In genomic region chr7:12943488-12943887, GRCm38 (mm10) we compare ENCODE assay signal across 10 mouse cellular contexts. TPM values are rescaled to one million over a fixed set of nuclear protein-coding genes. Genes with fewer than 3 reads are reported as not detected.
A peak's percentile ranks its signal among the peaks of the same experiment; 100 is the strongest.
DNase-seq lines count a peak whose midpoint lies in the region; ATAC-seq and TF ChIP-seq lines count a peak whose summit lies in the region.
"Had no signal": no experiment of that assay in that cellular context is flagged by ENCODE, and none has a peak within 500 bp of the region (broad histone marks: within the 10 kb centered on the region; RNA-seq: fewer than 3 reads in every experiment).

No protein-coding gene starts in this region.

- no peak overlapping the region for H3K4me2 ChIP-seq in liver, embryonic 14.5 days (ENCODE audit: low read depth)
- H3K4me2 ChIP-seq: kidney, embryonic 15.5 days; lung, embryonic 15.5 days had no signal

- TF ChIP-seq EP300 in liver, embryonic 14.5 days (IDR thresholded peaks at IDR 0.05; ENCODE audit: low read depth) = no peak

- H3K9me3 ChIP-seq in liver, embryonic 14.5 days (ENCODE audit: control insufficient read depth, low read length) = no peaks in the 10 kb centered on the region
- H3K9me3 ChIP-seq: kidney, embryonic 15.5 days; lung, embryonic 15.5 days had no signal

- intact Hi-C loops in left cerebral cortex, adult 2 months (cut with DNase I) = no loop called here
- intact Hi-C loops in left cerebral cortex, postnatal 10 days (cut with DNase I) = no loop called here
- intact Hi-C loops in left cerebral cortex, postnatal 36 days (cut with DNase I) = no loop called here

- no peaks in the 10 kb centered on the region for H3K36me3 ChIP-seq in liver, embryonic 14.5 days (replicated peaks; ENCODE audit: control insufficient read depth, insufficient read depth, low read depth)
- H3K36me3 ChIP-seq: kidney, embryonic 15.5 days; lung, embryonic 15.5 days had no signal

- peak; percentile 33 for TF ChIP-seq CTCF in left cerebral cortex, adult 2 months (IDR thresholded peaks at IDR 0.05)
- TF ChIP-seq CTCF in Patski (IDR thresholded peaks at IDR 0.05) = peak; percentile 56
- peak; percentile 53 for TF ChIP-seq CTCF in liver, embryonic 14.5 days (IDR thresholded peaks at IDR 0.05; ENCODE audit: low read depth)

- no peak overlapping the region for H3K27ac ChIP-seq in left cerebral cortex, adult 2 months
- H3K27ac ChIP-seq in liver, embryonic 14.5 days = no peak overlapping the region
- H3K27ac ChIP-seq: kidney, embryonic 15.5 days; lung, embryonic 15.5 days had no signal

- in situ Hi-C loops in Patski (cut with MboI; ENCODE audit: low pct_unique_long_range_greater_than_20kb) = no loop called here

- H3K4me1 ChIP-seq in liver, embryonic 14.5 days (replicated peaks; ENCODE audit: control insufficient read depth in 2 of 2, insufficient read depth in 2 of 2, low read length in 1 of 2) = peaks cover 0 to under 1% of the 10 kb centered on the region in 2 experiments; a peak in 1 of 4 replicates
- H3K4me1 ChIP-seq: kidney, embryonic 15.5 days; lung, embryonic 15.5 days had no signal

- no peak overlapping the region for H3K9ac ChIP-seq in liver, embryonic 14.5 days (replicated peaks)
- H3K9ac ChIP-seq: kidney, embryonic 15.5 days; lung, embryonic 15.5 days had no signal

- POLR2A ChIA-PET in Patski (lab: Charles Lee) = no interaction called here

- no peak for ATAC-seq in Patski
- no peak for ATAC-seq in liver, embryonic 14.5 days (ENCODE audit: insufficient read depth)

- no peaks in the 10 kb centered on the region for H3K27me3 ChIP-seq in Patski
- H3K27me3 ChIP-seq in liver, embryonic 14.5 days (ENCODE audit: control insufficient read depth, insufficient read depth, low read length) = no peaks in the 10 kb centered on the region
- H3K27me3 ChIP-seq: lung, embryonic 15.5 days had no signal

- no peak for DNase-seq in left cerebral cortex, adult 2 months (ENCODE audit: extremely low spot score in 1 of 2, low spot score in 2 of 2)
- no peak for DNase-seq in left cerebral cortex, postnatal 10 days (ENCODE audit: extremely low spot score in 1 of 2, low spot score in 2 of 2)
- DNase-seq in Patski (ENCODE audit: low read depth, low spot score) = no peak
- no peak for DNase-seq in liver, embryonic 14.5 days (ENCODE audit: low read depth in 3 of 3, low spot score in 3 of 3)
- peak; percentile 47 for DNase-seq in thymus, postnatal 25 days
- no peak for DNase-seq in spleen, postnatal 4 days (ENCODE audit: low spot score in 2 of 2)
- DNase-seq in left cerebral cortex, postnatal 36 days (ENCODE audit: low spot score in 2 of 2) = no peak
- DNase-seq in frontal cortex, postnatal 25 days (ENCODE audit: low spot score in 2 of 2) = no peak

- CTCF ChIA-PET in Patski (lab: Charles Lee) = interaction anchor here (1.4 to 2.2 kb wide), 5 partner anchors 9 to 33 kb away, joined by 3 to 8 read pairs (median 3); no protein-coding TSS in a partner anchor

- no peak overlapping the region for H3K4me3 ChIP-seq in left cerebral cortex, adult 2 months
- no peak overlapping the region for H3K4me3 ChIP-seq in liver, embryonic 14.5 days (ENCODE audit: insufficient read depth in 1 of 2, low read depth in 2 of 2, low read length in 2 of 2)
- H3K4me3 ChIP-seq: kidney, embryonic 15.5 days; lung, embryonic 15.5 days had no signal

RNA-seq across cellular contexts. Expression of gene Rnf225, which starts 16.3 kb away (rescaled TPM):
- 1 to 10 TPM; 1.1 to 1.2 TPM for total RNA-seq in left cerebral cortex, adult 2 months (2021)
- total RNA-seq in left cerebral cortex, postnatal 10 days (2021) = 1 to 10 TPM; 1.3 to 1.6 TPM
- polyA plus RNA-seq in Patski (2021) = 0.47 TPM
- polyA plus RNA-seq in liver, embryonic 14.5 days (2012; rRNA removed) = 0.55 TPM in 2 replicates
- 0.09 and 0.15 TPM in 2 replicates for polyA plus RNA-seq in liver, embryonic 14.5 days (2014; fragmentation: Nextera tagmentation; extraction: Ambion mirVana)
- under 1 TPM; 0.86 to 0.99 TPM for total RNA-seq in left cerebral cortex, postnatal 36 days (2021)

RNA-seq across cellular contexts. Expression of gene Rps5, which starts 21.4 kb away (rescaled TPM):
- 100 to 1,000 TPM; 374 to 377 TPM for total RNA-seq in left cerebral cortex, adult 2 months (2021)
- 100 to 1,000 TPM; 507 to 513 TPM for total RNA-seq in left cerebral cortex, postnatal 10 days (2021)
- 905 TPM for polyA plus RNA-seq in Patski (2021)
- 1,715 and 1,748 TPM in 2 replicates for polyA plus RNA-seq in liver, embryonic 14.5 days (2012; rRNA removed)
- polyA plus RNA-seq in liver, embryonic 14.5 days (2014; fragmentation: Nextera tagmentation; extraction: Ambion mirVana) = 863 and 876 TPM in 2 replicates
- 100 to 1,000 TPM; 335 to 413 TPM for total RNA-seq in left cerebral cortex, postnatal 36 days (2021)

RNA-seq across cellular contexts. Expression of gene Zfp324, which starts 22.1 kb away (rescaled TPM):
- total RNA-seq in left cerebral cortex, adult 2 months (2021) = 10 to 100 TPM; 11.0 TPM
- 10 to 100 TPM; 15.3 to 16.7 TPM for total RNA-seq in left cerebral cortex, postnatal 10 days (2021)
- 7.9 TPM for polyA plus RNA-seq in Patski (2021)
- polyA plus RNA-seq in liver, embryonic 14.5 days (2012; rRNA removed) = 1.7 and 1.8 TPM in 2 replicates
- polyA plus RNA-seq in liver, embryonic 14.5 days (2014; fragmentation: Nextera tagmentation; extraction: Ambion mirVana) = 2.0 and 2.4 TPM in 2 replicates
- 10 to 100 TPM in 1 of 2 experiments, 1 to 10 TPM in 1; 9.4 to 11.7 TPM for total RNA-seq in left cerebral cortex, postnatal 36 days (2021)

RNA-seq across cellular contexts. Expression of gene Zfp446, which starts 34.2 kb away (rescaled TPM):
- 1 to 10 TPM; 7.9 to 9.0 TPM for total RNA-seq in left cerebral cortex, adult 2 months (2021)
- 1 to 10 TPM; 6.5 to 8.0 TPM for total RNA-seq in left cerebral cortex, postnatal 10 days (2021)
- polyA plus RNA-seq in Patski (2021) = 5.9 TPM
- polyA plus RNA-seq in liver, embryonic 14.5 days (2012; rRNA removed) = 2.1 and 2.4 TPM in 2 replicates
- 0.93 and 1.1 TPM in 2 replicates for polyA plus RNA-seq in liver, embryonic 14.5 days (2014; fragmentation: Nextera tagmentation; extraction: Ambion mirVana)
- 1 to 10 TPM; 6.7 to 9.7 TPM for total RNA-seq in left cerebral cortex, postnatal 36 days (2021)

RNA-seq across cellular contexts. Expression of gene Zscan22, which starts 45.9 kb away (rescaled TPM):
- total RNA-seq in left cerebral cortex, adult 2 months (2021) = 10 to 100 TPM; 16.2 to 17.0 TPM
- total RNA-seq in left cerebral cortex, postnatal 10 days (2021) = 10 to 100 TPM; 11.2 to 12.3 TPM
- 15.7 TPM for polyA plus RNA-seq in Patski (2021)
- polyA plus RNA-seq in liver, embryonic 14.5 days (2012; rRNA removed) = 3.8 and 3.9 TPM in 2 replicates
- 3.9 and 5.1 TPM in 2 replicates for polyA plus RNA-seq in liver, embryonic 14.5 days (2014; fragmentation: Nextera tagmentation; extraction: Ambion mirVana)
- total RNA-seq in left cerebral cortex, postnatal 36 days (2021) = 10 to 100 TPM; 12.2 to 15.5 TPM
